Mouse (Mus musculus) MEL (cell line): Measurements from ENCODE around the gene Sparc. TPM values are rescaled to one million over a fixed set of nuclear protein-coding genes. Genes with fewer than 3 reads are reported as not detected.

ENCODE experiments used
- DNase-seq: peaks from one replicate; pipeline ENCODE4 v3.0.0; 2011; ENCODE audit warnings: low read depth, low spot score
- H3K27ac ChIP-seq: 2 replicates; pipeline ENCODE4 v1.5.1; 2012; ENCODE audit warnings: low read depth, mild to moderate bottlenecking, control low read depth, low read length, moderate library complexity; ENCODE audit not compliant: control insufficient read depth
- H3K27me3 ChIP-seq, 2 experiments: fragments of 150-350 bp in 1 of 2; sonication (generic) in 1 of 2; 2 replicates each; pipeline ENCODE4 v1.6.1; 2012; ENCODE audit warnings: low read length in 2 of 2, mild to moderate bottlenecking in 2 of 2, improper control_type of control experiment in 1 of 2, moderate library complexity in 1 of 2; ENCODE audit not compliant: insufficient read depth in 2 of 2, control insufficient read depth in 1 of 2
- H3K36me3 ChIP-seq, 2 experiments: 2 replicates each; pipeline ENCODE4 v1.6.1; 2012 to 2014; ENCODE audit warnings: low read length in 2 of 2, improper control_type of control experiment in 1 of 2, inconsistent platforms in 1 of 2, mild to moderate bottlenecking in 1 of 2; ENCODE audit not compliant: insufficient read depth in 2 of 2, control insufficient read depth in 1 of 2
- H3K4me1 ChIP-seq, 2 experiments: fragments of 150-350 bp in 1 of 2; sonication (generic) in 1 of 2; 2 replicates each; pipeline ENCODE4 v1.6.1; 2012; ENCODE audit warnings: low read length in 2 of 2, improper control_type of control experiment in 1 of 2, mild to moderate bottlenecking in 1 of 2; ENCODE audit not compliant: insufficient read depth in 2 of 2, control insufficient read depth in 1 of 2
- H3K4me3 ChIP-seq, 2 experiments: fragments of 150-350 bp in 1 of 2; sonication (generic) in 1 of 2; 2 replicates each; pipeline ENCODE4 v1.5.1; 2012; ENCODE audit warnings: low read depth in 2 of 2, low read length in 2 of 2, mild to moderate bottlenecking in 2 of 2, moderate library complexity in 2 of 2, control low read depth in 1 of 2, improper control_type of control experiment in 1 of 2; ENCODE audit not compliant: control insufficient read depth in 1 of 2, insufficient read depth in 1 of 2
- H3K79me2 ChIP-seq: 2 replicates; pipeline ENCODE4 v1.6.1; 2012; ENCODE audit warnings: mild to moderate bottlenecking, low read length, moderate library complexity; ENCODE audit not compliant: control insufficient read depth, poor library complexity, insufficient read depth
- H3K9ac ChIP-seq: 2 replicates; pipeline ENCODE4 v1.6.1; 2012; ENCODE audit warnings: low read depth, mild to moderate bottlenecking, control low read depth, low read length, moderate library complexity; ENCODE audit not compliant: control insufficient read depth, poor library complexity, severe bottlenecking
- H3K9me3 ChIP-seq: fragments of 150-350 bp; sonication (generic); replicated peaks from 2 replicates; pipeline ENCODE4 v1.6.1; 2012; ENCODE audit warnings: mild to moderate bottlenecking, low read length, improper control_type of control experiment, moderate library complexity; ENCODE audit not compliant: insufficient read depth
- CHD2 ChIP-seq: IDR thresholded peaks from 2 replicates; pipeline ENCODE4 v1.6.1; 2011; ENCODE audit warnings: low read length, improper control_type of control experiment
- E2F4 ChIP-seq: IDR thresholded peaks from 2 replicates; pipeline ENCODE4 v1.6.1; 2011; ENCODE audit warnings: low read depth, low read length, improper control_type of control experiment, borderline replicate concordance
- GATA1 ChIP-seq: IDR thresholded peaks from 2 replicates; pipeline ENCODE4 v1.6.1; 2011; ENCODE audit warnings: low read depth, low read length, improper control_type of control experiment
- KAT2A ChIP-seq: conservative IDR thresholded peaks from 2 replicates; pipeline ENCODE4 v1.6.1; 2012; ENCODE audit warnings: low read depth, low read length, improper control_type of control experiment, inconsistent platforms
- MAFK ChIP-seq: IDR thresholded peaks from 2 replicates; pipeline ENCODE4 v1.6.1; 2011; ENCODE audit warnings: low read depth, mild to moderate bottlenecking, low read length, improper control_type of control experiment, borderline replicate concordance
- MEF2A ChIP-seq: IDR thresholded peaks from 2 replicates; pipeline ENCODE4 v1.6.1; 2014; ENCODE audit warnings: low read depth, mild to moderate bottlenecking, inconsistent platforms, low read length, improper control_type of control experiment; ENCODE audit not compliant: poor library complexity, insufficient replicate concordance, severe bottlenecking; ENCODE audit errors: extremely low read depth
- MXI1 ChIP-seq: IDR thresholded peaks from 2 replicates; pipeline ENCODE4 v1.6.1; 2011; ENCODE audit warnings: mild to moderate bottlenecking, low read depth, low read length, improper control_type of control experiment
- NELFE ChIP-seq: IDR thresholded peaks from 2 replicates; pipeline ENCODE4 v1.6.1; 2011; ENCODE audit warnings: low read depth, low read length, improper control_type of control experiment
- NRF1 ChIP-seq: IDR thresholded peaks from 2 replicates; pipeline ENCODE4 v1.6.1; 2014; ENCODE audit warnings: low read depth, mild to moderate bottlenecking, inconsistent platforms, low read length, improper control_type of control experiment, moderate library complexity; ENCODE audit not compliant: poor library complexity, insufficient read depth, severe bottlenecking
- POLR2A ChIP-seq, 2 experiments: IDR thresholded peaks; 2 replicates each; pipeline ENCODE4 v1.6.1; 2011 to 2012; ENCODE audit warnings: low read length in 2 of 2, mild to moderate bottlenecking in 2 of 2, control low read depth in 1 of 2, improper control_type of control experiment in 1 of 2, low read depth in 1 of 2, moderate library complexity in 1 of 2; ENCODE audit not compliant: control insufficient read depth in 1 of 2, insufficient read depth in 1 of 2, poor library complexity in 1 of 2
- POLR2AphosphoS2 ChIP-seq: IDR thresholded peaks from 2 replicates; pipeline ENCODE4 v1.6.1; 2011; ENCODE audit warnings: low read length, improper control_type of control experiment
- RAD21 ChIP-seq: IDR thresholded peaks from 2 replicates; pipeline ENCODE4 v1.6.1; 2011; ENCODE audit warnings: mild to moderate bottlenecking, low read depth, low read length, improper control_type of control experiment
- SMC3 ChIP-seq: IDR thresholded peaks from 2 replicates; pipeline ENCODE4 v1.6.1; 2011; ENCODE audit warnings: low read depth, low read length, improper control_type of control experiment
- TAL1 ChIP-seq: IDR thresholded peaks from 2 replicates; pipeline ENCODE4 v1.6.1; 2012; ENCODE audit warnings: mild to moderate bottlenecking, inconsistent platforms, low read length, moderate library complexity, mixed read lengths
- USF1 ChIP-seq: IDR thresholded peaks from 2 replicates; pipeline ENCODE4 v1.6.1; 2014; ENCODE audit warnings: low read depth, mild to moderate bottlenecking, inconsistent platforms, low read length, improper control_type of control experiment, moderate library complexity
- ZC3H11A ChIP-seq: IDR thresholded peaks from 2 replicates; pipeline ENCODE4 v1.6.1; 2012; ENCODE audit warnings: low read depth, mild to moderate bottlenecking, inconsistent platforms, low read length, improper control_type of control experiment
- ZKSCAN1 ChIP-seq: IDR thresholded peaks from 2 replicates; pipeline ENCODE4 v1.6.1; 2012; ENCODE audit warnings: low read depth, mild to moderate bottlenecking, inconsistent platforms, low read length, improper control_type of control experiment, moderate library complexity
- polyA plus RNA-seq, 2 experiments: library from polyadenylated mRNA; stranded (reverse) in 1 of 2; unstranded in 1 of 2; fragments of >175 nt in 1 of 2; fragments of >200 nt in 1 of 2; gene quantifications; 2 replicates each; pipeline versions ENCODE4 v1.2.1 to v1.2.4; 2012; ENCODE audit warnings: low replicate concordance in 2 of 2, low read depth in 1 of 2; ENCODE audit not compliant: insufficient read length in 2 of 2, insufficient read depth in 1 of 2, missing spikeins in 1 of 2
- total RNA-seq: library from RNA; depleted of rRNA; stranded (reverse); fragments of 300-350 nt; gene quantifications from 2 replicates; pipeline ENCODE4 v1.2.3, GENCODE M21; 2012

Sparc gene
- total and polyA plus RNA-seq, 3 experiments: not detected

- no peaks in the 10 kb centered on the region for H3K9me3 ChIP-seq
- H3K4me1 ChIP-seq: no peaks in the 10 kb centered on the region
- TF ChIP-seq USF1 (no peak), MEF2A (no peak), CHD2 (no peak)
- no peaks in the 10 kb centered on the region for H3K79me2 ChIP-seq
- DNase-seq: no peak
- peaks cover 14 to 31% of the 10 kb centered on the region in 2 experiments for H3K27me3 ChIP-seq
- no peaks in the 10 kb centered on the region for H3K36me3 ChIP-seq
- no peak overlapping the region for H3K27ac ChIP-seq
- no peak overlapping the region for H3K4me3 ChIP-seq
- no peak overlapping the region for H3K9ac ChIP-seq
These were observed 55.2 kb downstream of the Sparc start for GRCm38 (mm10) chr11:55367783-55368182.

- Histone ChIP-seq H3K9ac (no peak overlapping the region), H3K36me3 (no peaks in the 10 kb centered on the region), H3K79me2 (no peaks in the 10 kb centered on the region), H3K27me3 (peaks cover 20 to 36% of the 10 kb centered on the region in 2 experiments), H3K27ac (no peak overlapping the region), H3K4me3 (no peak overlapping the region), H3K9me3 (no peaks in the 10 kb centered on the region), H3K4me1 (no peaks in the 10 kb centered on the region)
- no peak for DNase-seq
- TF ChIP-seq MAFK: no peak
- no peak for TF ChIP-seq NELFE
- no peak for TF ChIP-seq TAL1
- no peak for TF ChIP-seq MEF2A
- TF ChIP-seq POLR2AphosphoS2: no peak
- no peak for TF ChIP-seq ZC3H11A
- no peak for TF ChIP-seq KAT2A
- TF ChIP-seq CHD2: no peak
- no peak for TF ChIP-seq ZKSCAN1
- TF ChIP-seq NRF1: no peak
- TF ChIP-seq E2F4: no peak
- no peak for TF ChIP-seq RAD21
- TF ChIP-seq GATA1: no peak
- TF ChIP-seq USF1: no peak
- no peak for TF ChIP-seq SMC3
- no peak for TF ChIP-seq MXI1
- TF ChIP-seq POLR2A (IDR thresholded peaks at IDR 0.05; ENCODE audit: control insufficient read depth in 1 of 2, insufficient read depth in 1 of 2, low read depth in 1 of 2, low read length in 2 of 2, poor library complexity in 1 of 2): no peak
These were observed 57.1 kb downstream of the Sparc start for GRCm38 (mm10) chr11:55365840-55366239.
